26 mouse cellular contexts compared by ENCODE assay signal in the genomic region with DNA sequence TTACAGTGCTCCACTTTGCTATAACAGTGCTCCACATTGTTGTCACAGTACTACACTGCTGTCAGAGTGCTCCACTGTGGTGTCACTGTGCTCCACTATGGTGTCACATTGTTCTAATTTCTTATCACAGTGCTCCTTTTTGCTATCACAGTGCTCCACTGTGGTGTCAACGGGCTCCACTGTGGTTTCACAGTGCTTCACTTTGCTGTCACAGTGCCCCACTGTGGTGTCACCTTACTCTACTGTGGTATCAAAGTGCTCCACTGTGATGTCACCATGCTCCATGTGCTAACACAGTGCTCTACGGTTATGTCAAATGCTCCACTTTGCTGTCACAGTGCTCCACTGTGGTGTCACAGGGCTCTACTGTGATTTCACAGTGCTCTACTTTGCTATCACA.
DNase-seq lines count a peak whose midpoint lies in the region; ATAC-seq lines count a peak whose summit lies in the region.
"Had no signal": no experiment of that assay in that cellular context is flagged by ENCODE, and none has a peak within 500 bp of the region (broad histone marks: within the 10 kb centered on the region; RNA-seq: fewer than 3 reads in every experiment).

No protein-coding gene starts in this region.

- H3K36me3 ChIP-seq in intestine, embryonic 14.5 days (ENCODE audit: control insufficient read depth, insufficient read depth, low read length), result no peaks in the 10 kb centered on the region
- no peaks in the 10 kb centered on the region for H3K36me3 ChIP-seq in intestine, embryonic 16.5 days (ENCODE audit: control insufficient read depth, insufficient read depth, low read length)
- H3K36me3 ChIP-seq in neural tube, embryonic 15.5 days, result no peaks in the 10 kb centered on the region
- H3K36me3 ChIP-seq in hindbrain, embryonic 14.5 days (replicated peaks; ENCODE audit: control insufficient read depth, insufficient read depth), result no peaks in the 10 kb centered on the region
- H3K36me3 ChIP-seq: embryonic facial prominence, embryonic 12.5 days; embryonic facial prominence, embryonic 15.5 days; G1E; heart, embryonic 12.5 days; heart, embryonic 15.5 days; hindbrain, embryonic 15.5 days had no signal

- ATAC-seq in intestine, embryonic 14.5 days (replicated peaks; ENCODE audit: low FRiP score, low TSS enrichment, low read depth), result no peak
- no peak for ATAC-seq in intestine, embryonic 16.5 days
- ATAC-seq in neural tube, embryonic 15.5 days (ENCODE audit: low FRiP score), result no peak
- ATAC-seq in hindbrain, embryonic 14.5 days (ENCODE audit: low FRiP score), result no peak
- ATAC-seq: forebrain, embryonic 14.5 days; forebrain, postnatal 0 days; Patski had no signal

- no peaks in the 10 kb centered on the region for H3K4me1 ChIP-seq in intestine, embryonic 14.5 days (replicated peaks; ENCODE audit: control insufficient read depth, insufficient read depth, low read length)
- H3K4me1 ChIP-seq in intestine, embryonic 16.5 days (ENCODE audit: control insufficient read depth, insufficient read depth, low read length), result no peaks in the 10 kb centered on the region
- H3K4me1 ChIP-seq in neural tube, embryonic 15.5 days, result no peaks in the 10 kb centered on the region
- no peaks in the 10 kb centered on the region for H3K4me1 ChIP-seq in hindbrain, embryonic 14.5 days (replicated peaks; ENCODE audit: control insufficient read depth, insufficient read depth, low read length)
- H3K4me1 ChIP-seq: embryonic facial prominence, embryonic 12.5 days; embryonic facial prominence, embryonic 15.5 days; heart, embryonic 12.5 days; heart, embryonic 15.5 days; hindbrain, embryonic 15.5 days had no signal

- WGBS in intestine, embryonic 14.5 days, result 93% methylated on average over 2 of the region's 2 CpGs
- 87% methylated on average over 2 of the region's 2 CpGs for WGBS in intestine, embryonic 16.5 days
- 90% methylated on average over 2 of the region's 2 CpGs for WGBS in neural tube, embryonic 15.5 days
- 85% methylated on average over 2 of the region's 2 CpGs for WGBS in hindbrain, embryonic 14.5 days

- H3K4me2 ChIP-seq in intestine, embryonic 14.5 days (ENCODE audit: low read length), result no peak overlapping the region
- no peak overlapping the region for H3K4me2 ChIP-seq in intestine, embryonic 16.5 days (ENCODE audit: low read depth, low read length)
- H3K4me2 ChIP-seq in neural tube, embryonic 15.5 days, result no peak overlapping the region
- no peak overlapping the region for H3K4me2 ChIP-seq in hindbrain, embryonic 14.5 days (replicated peaks)
- H3K4me2 ChIP-seq: embryonic facial prominence, embryonic 12.5 days; embryonic facial prominence, embryonic 15.5 days; heart, embryonic 12.5 days; heart, embryonic 15.5 days; hindbrain, embryonic 15.5 days had no signal

- peak; percentile 49 for DNase-seq in intestine, embryonic 14.5 days (ENCODE audit: low spot score)
- DNase-seq in neural tube, embryonic 10.5 days (ENCODE audit: extremely low spot score, low spot score), result peak; percentile 11
- peak; percentile 4 for DNase-seq in thymus, postnatal 14 days
- DNase-seq in thymus, postnatal 0 days (ENCODE audit: low spot score), result no peak
- peak; percentile 23 for DNase-seq in naive thymus-derived CD4-positive, alpha-beta T cell, adult 2 months (ENCODE audit: low read depth)
- DNase-seq in hindbrain, embryonic 14.5 days (ENCODE audit: low spot score), result no peak
- DNase-seq: adrenal gland, postnatal 10 days; adrenal gland, postnatal 36 days; cerebellum, adult 18-20 months; cerebellum, adult 9-11 months; cerebellum, postnatal 25 days; forebrain, postnatal 0 days; gastrocnemius, adult 2 months; gastrocnemius, postnatal 14 days; heart, postnatal 10 days had no signal

- H3K9me3 ChIP-seq in intestine, embryonic 14.5 days (ENCODE audit: control insufficient read depth, low read length), result no peaks in the 10 kb centered on the region
- no peaks in the 10 kb centered on the region for H3K9me3 ChIP-seq in intestine, embryonic 16.5 days (ENCODE audit: control insufficient read depth, low read length)
- H3K9me3 ChIP-seq in neural tube, embryonic 15.5 days (replicated peaks), result no peaks in the 10 kb centered on the region
- H3K9me3 ChIP-seq in hindbrain, embryonic 14.5 days (ENCODE audit: control insufficient read depth, low read length), result no peaks in the 10 kb centered on the region
- H3K9me3 ChIP-seq: embryonic facial prominence, embryonic 12.5 days; embryonic facial prominence, embryonic 15.5 days; heart, embryonic 15.5 days; hindbrain, embryonic 15.5 days had no signal

- H3K9ac ChIP-seq in intestine, embryonic 14.5 days (ENCODE audit: low read length), result no peak overlapping the region
- no peak overlapping the region for H3K9ac ChIP-seq in intestine, embryonic 16.5 days (ENCODE audit: low read depth, low read length)
- no peak overlapping the region for H3K9ac ChIP-seq in neural tube, embryonic 15.5 days (replicated peaks)
- H3K9ac ChIP-seq in hindbrain, embryonic 14.5 days, result no peak overlapping the region
- H3K9ac ChIP-seq: embryonic facial prominence, embryonic 12.5 days; embryonic facial prominence, embryonic 15.5 days; forebrain, postnatal 0 days; heart, embryonic 12.5 days; heart, embryonic 15.5 days; hindbrain, embryonic 15.5 days had no signal

- H3K4me3 ChIP-seq in intestine, embryonic 14.5 days (ENCODE audit: low read depth, low read length), result no peak overlapping the region
- no peak overlapping the region for H3K4me3 ChIP-seq in intestine, embryonic 16.5 days (ENCODE audit: low read length)
- no peak overlapping the region for H3K4me3 ChIP-seq in neural tube, embryonic 15.5 days (replicated peaks)
- H3K4me3 ChIP-seq in hindbrain, embryonic 14.5 days (replicated peaks; ENCODE audit: low read length), result no peak overlapping the region
- H3K4me3 ChIP-seq: embryonic facial prominence, embryonic 12.5 days; embryonic facial prominence, embryonic 15.5 days; gastrocnemius, adult 2 months; heart, embryonic 12.5 days; heart, embryonic 15.5 days; hindbrain, embryonic 15.5 days had no signal

- no peaks in the 10 kb centered on the region for H3K27me3 ChIP-seq in intestine, embryonic 14.5 days (replicated peaks; ENCODE audit: control insufficient read depth, insufficient read depth, low read length)
- no peaks in the 10 kb centered on the region for H3K27me3 ChIP-seq in intestine, embryonic 16.5 days (replicated peaks; ENCODE audit: control insufficient read depth, insufficient read depth, low read length)
- H3K27me3 ChIP-seq in neural tube, embryonic 15.5 days (replicated peaks), result no peaks in the 10 kb centered on the region
- no peaks in the 10 kb centered on the region for H3K27me3 ChIP-seq in hindbrain, embryonic 14.5 days (ENCODE audit: control insufficient read depth, insufficient read depth, low read length)
- H3K27me3 ChIP-seq: CH12.LX; embryonic facial prominence, embryonic 12.5 days; embryonic facial prominence, embryonic 15.5 days; heart, embryonic 12.5 days; heart, embryonic 15.5 days; hindbrain, embryonic 15.5 days; Patski had no signal

- H3K27ac ChIP-seq in intestine, embryonic 14.5 days (ENCODE audit: low read depth), result no peak overlapping the region
- no peak overlapping the region for H3K27ac ChIP-seq in intestine, embryonic 16.5 days (ENCODE audit: low read length)
- H3K27ac ChIP-seq in neural tube, embryonic 15.5 days (replicated peaks), result no peak overlapping the region
- no peak overlapping the region for H3K27ac ChIP-seq in hindbrain, embryonic 14.5 days
- H3K27ac ChIP-seq: embryonic facial prominence, embryonic 12.5 days; embryonic facial prominence, embryonic 15.5 days; gastrocnemius, adult 2 months; heart, embryonic 15.5 days; hindbrain, embryonic 15.5 days had no signal

Comparison
In these comparisons a context has a peak if more than half of its experiments do, and no peak if none do; other contexts are left out.
1. DNase-seq: peak in intestine, embryonic 14.5 days (single experiment), neural tube, embryonic 10.5 days (single experiment), thymus, postnatal 14 days (single experiment) and naive thymus-derived CD4-positive, alpha-beta T cell, adult 2 months (single experiment); none in thymus, postnatal 0 days (single experiment) and hindbrain, embryonic 14.5 days (single experiment).